39 mouse cellular contexts compared by ENCODE assay signal in genomic region chr10:80794750-80795149, GRCm38 (mm10). TPM values are rescaled to one million over a fixed set of nuclear protein-coding genes. Genes with fewer than 3 reads are reported as not detected.
DNase-seq lines count a peak whose midpoint lies in the region; ATAC-seq and TF ChIP-seq lines count a peak whose summit lies in the region.
"Had no signal": no experiment of that assay in that cellular context is flagged by ENCODE, and none has a peak within 500 bp of the region (broad histone marks: within the 10 kb centered on the region; RNA-seq: fewer than 3 reads in every experiment).

No protein-coding gene starts in this region.

- H3K79me2 ChIP-seq in heart, adult 2 months (replicated peaks; ENCODE audit: control insufficient read depth, insufficient read depth, low read length): peaks cover 5% of the 10 kb centered on the region

- H3K9ac ChIP-seq in heart, adult 2 months (ENCODE audit: low read depth, low read length): no peak overlapping the region
- H3K9ac ChIP-seq in heart, embryonic 11.5 days (ENCODE audit: low read depth, low read length): no peak overlapping the region
- H3K9ac ChIP-seq in neural tube, embryonic 12.5 days: peak overlapping the region; percentile 29
- H3K9ac ChIP-seq: embryonic facial prominence, embryonic 15.5 days; intestine, embryonic 15.5 days; limb, embryonic 12.5 days; neural tube, embryonic 15.5 days had no signal

- TF ChIP-seq CTCF in heart, adult 2 months (IDR thresholded peaks at IDR 0.05): no peak
- no peak for TF ChIP-seq CTCF in layer of hippocampus, adult 2 months (conservative IDR thresholded peaks at IDR 0.05)

- no peak overlapping the region for H3K27ac ChIP-seq in heart, adult 2 months
- no peak overlapping the region; the same call in 1 of the 2 replicates for H3K27ac ChIP-seq in heart, embryonic 11.5 days (ENCODE audit: low read depth, low read length)
- peak overlapping the region; percentile 99; the same call in 1 of the 2 replicates for H3K27ac ChIP-seq in layer of hippocampus, adult 2 months
- no peak overlapping the region for H3K27ac ChIP-seq in neural tube, embryonic 12.5 days
- H3K27ac ChIP-seq: embryonic facial prominence, embryonic 10.5 days; embryonic facial prominence, embryonic 15.5 days; hindbrain, postnatal 0 days; intestine, embryonic 15.5 days; limb, embryonic 12.5 days; macrophage; neural tube, embryonic 15.5 days had no signal

- 85% methylated on average over 8 of the region's 8 CpGs for WGBS in heart, adult 2 months
- 87% methylated on average over 8 of the region's 8 CpGs for WGBS in heart, embryonic 11.5 days (ENCODE audit: insufficient replicate concordance)
- 88% methylated on average over 8 of the region's 8 CpGs for WGBS in neural tube, embryonic 12.5 days

- DNase-seq in cerebellum, adult 11-12 months: peak; percentile 41
- no peak for DNase-seq in cerebellum, adult 9-10 months
- DNase-seq in heart, adult 2 months: no peak
- DNase-seq in layer of hippocampus, adult 2 months (ENCODE audit: low spot score in 2 of 2): no peak
- no peak for DNase-seq in layer of hippocampus, postnatal 36 days
- DNase-seq in neural tube, embryonic 10.5 days (ENCODE audit: extremely low spot score, low spot score): no peak
- DNase-seq: adrenal gland, postnatal 14 days; cerebellum, adult 11 months; cerebellum, postnatal 14 days; gastrocnemius, adult 2 months; gastrocnemius, postnatal 36 days; heart, postnatal 36 days; kidney, adult 8-10 months; kidney, postnatal 10 days; layer of hippocampus, adult 9-11 months; lung, adult 2 months; lung, postnatal 10 days; retina, postnatal 1 day; right cerebral cortex, postnatal 14 days; thymus, adult 18-20 months; thymus, postnatal 25 days had no signal

- ATAC-seq in heart, embryonic 11.5 days (replicated peaks; ENCODE audit: insufficient number of reproducible peaks, low FRiP score, low TSS enrichment): no peak
- no peak for ATAC-seq in neural tube, embryonic 12.5 days (ENCODE audit: low FRiP score, low read depth)
- ATAC-seq: forebrain, embryonic 16.5 days; hindbrain, postnatal 0 days; intestine, embryonic 15.5 days; midbrain, embryonic 16.5 days; Patski had no signal

- TF ChIP-seq EP300 in heart, adult 2 months (IDR thresholded peaks at IDR 0.05; ENCODE audit: insufficient read depth, low read depth, low read length): no peak

- TF ChIP-seq POLR2A in heart, adult 2 months (IDR thresholded peaks at IDR 0.05; ENCODE audit: insufficient read depth, low read depth, low read length): 0 out of 2 replicates have a peak, but pooled peaks have one; percentile 13

- H3K9me3 ChIP-seq in heart, embryonic 11.5 days (replicated peaks; ENCODE audit: control insufficient read depth, low read length): no peaks in the 10 kb centered on the region
- H3K9me3 ChIP-seq in neural tube, embryonic 12.5 days: no peaks in the 10 kb centered on the region
- H3K9me3 ChIP-seq: embryonic facial prominence, embryonic 10.5 days; embryonic facial prominence, embryonic 15.5 days; intestine, embryonic 15.5 days; limb, embryonic 12.5 days; neural tube, embryonic 15.5 days had no signal

- H3K27me3 ChIP-seq in heart, adult 2 months (ENCODE audit: control insufficient read depth, insufficient read depth, low read length): no peaks in the 10 kb centered on the region
- H3K27me3 ChIP-seq in heart, embryonic 11.5 days (ENCODE audit: control insufficient read depth, insufficient read depth, low read length): no peaks in the 10 kb centered on the region
- H3K27me3 ChIP-seq in neural tube, embryonic 12.5 days (replicated peaks): no peaks in the 10 kb centered on the region
- H3K27me3 ChIP-seq: CH12.LX; embryonic facial prominence, embryonic 15.5 days; intestine, embryonic 15.5 days; limb, embryonic 12.5 days; neural tube, embryonic 15.5 days; Patski had no signal

- H3K4me1 ChIP-seq in heart, adult 2 months (ENCODE audit: control insufficient read depth, insufficient read depth, low read length): peaks cover 9% of the 10 kb centered on the region
- H3K4me1 ChIP-seq in heart, embryonic 11.5 days (ENCODE audit: control insufficient read depth, insufficient read depth, low read length): peaks cover 34% of the 10 kb centered on the region
- peaks cover 27% of the 10 kb centered on the region for H3K4me1 ChIP-seq in neural tube, embryonic 12.5 days

- no peaks in the 10 kb centered on the region for H3K36me3 ChIP-seq in heart, adult 2 months (ENCODE audit: control insufficient read depth, insufficient read depth, low read length)
- H3K36me3 ChIP-seq in heart, embryonic 11.5 days (ENCODE audit: control insufficient read depth, insufficient read depth, low read length): peaks cover 39% of the 10 kb centered on the region
- H3K36me3 ChIP-seq in neural tube, embryonic 12.5 days: peaks cover 66% of the 10 kb centered on the region

- intact Hi-C loops in heart, adult 2 months (cut with DNase I): no loop called here

- H3K4me3 ChIP-seq in heart, adult 2 months: no peak overlapping the region
- H3K4me3 ChIP-seq in heart, embryonic 11.5 days (ENCODE audit: low read depth, low read length): no peak overlapping the region
- H3K4me3 ChIP-seq in layer of hippocampus, adult 2 months: no peak overlapping the region
- H3K4me3 ChIP-seq in neural tube, embryonic 12.5 days: no peak overlapping the region
- H3K4me3 ChIP-seq: embryonic facial prominence, embryonic 15.5 days; gastrocnemius, adult 2 months; intestine, embryonic 15.5 days; limb, embryonic 12.5 days; neural tube, embryonic 15.5 days had no signal

- no peak overlapping the region for H3K4me2 ChIP-seq in heart, embryonic 11.5 days
- H3K4me2 ChIP-seq in neural tube, embryonic 12.5 days (replicated peaks): no peak overlapping the region
- H3K4me2 ChIP-seq: embryonic facial prominence, embryonic 15.5 days; intestine, embryonic 15.5 days; limb, embryonic 12.5 days; liver, embryonic 11.5 days; neural tube, embryonic 15.5 days had no signal

RNA-seq across cellular contexts. Expression of gene Sf3a2, which starts 3.2 kb away (rescaled TPM):
- 10 to 100 TPM; 27.3 to 30.4 TPM for total RNA-seq in heart, adult 2 months (2021)
- polyA plus RNA-seq in heart, adult 2 months (2012; rRNA removed): 18.4 and 19.7 TPM in 2 replicates
- 68.6 and 68.7 TPM in 2 replicates for polyA plus RNA-seq in heart, embryonic 11.5 days (2014; fragmentation: Nextera tagmentation; extraction: Ambion mirVana)
- total RNA-seq in layer of hippocampus, adult 2 months (2021): 10 to 100 TPM; 51.7 to 55.1 TPM
- 10 to 100 TPM; 43.8 to 47.1 TPM for total RNA-seq in layer of hippocampus, postnatal 36 days (2021)
- polyA plus RNA-seq in neural tube, embryonic 12.5 days (2016; fragmentation: Nextera tagmentation; extraction: Ambion mirVana): 66.8 and 72.4 TPM in 2 replicates

RNA-seq across cellular contexts. Expression of gene Plekhj1, which starts 3.7 kb away (rescaled TPM):
- total RNA-seq in heart, adult 2 months (2021): 10 to 100 TPM; 29.7 to 33.0 TPM
- 28.9 and 33.2 TPM in 2 replicates for polyA plus RNA-seq in heart, adult 2 months (2012; rRNA removed)
- polyA plus RNA-seq in heart, embryonic 11.5 days (2014; fragmentation: Nextera tagmentation; extraction: Ambion mirVana): 89.0 and 97.7 TPM in 2 replicates
- total RNA-seq in layer of hippocampus, adult 2 months (2021): 10 to 100 TPM; 68.4 to 76.3 TPM
- total RNA-seq in layer of hippocampus, postnatal 36 days (2021): 10 to 100 TPM; 73.8 to 74.5 TPM
- 155 TPM in 2 replicates for polyA plus RNA-seq in neural tube, embryonic 12.5 days (2016; fragmentation: Nextera tagmentation; extraction: Ambion mirVana)

RNA-seq across cellular contexts. Expression of gene Amh, which starts 10.3 kb away (rescaled TPM):
- total RNA-seq in heart, adult 2 months (2021): under 1 TPM; 0.18 TPM
- 0.15 and 0.25 TPM in 2 replicates for polyA plus RNA-seq in heart, adult 2 months (2012; rRNA removed)
- polyA plus RNA-seq in heart, embryonic 11.5 days (2014; fragmentation: Nextera tagmentation; extraction: Ambion mirVana): 0.11 TPM in 1 of 2 replicates, not detected in the other
- total RNA-seq in layer of hippocampus, adult 2 months (2021): 1 to 10 TPM; 2.7 to 5.3 TPM
- total RNA-seq in layer of hippocampus, postnatal 36 days (2021): 1 to 10 TPM; 3.9 to 4.2 TPM
- polyA plus RNA-seq in neural tube, embryonic 12.5 days (2016; fragmentation: Nextera tagmentation; extraction: Ambion mirVana): not detected in 2 replicates
- polyA plus RNA-seq: forebrain, embryonic 16.5 days; hindbrain, postnatal 0 days; intestine, embryonic 15.5 days; limb, embryonic 12.5 days; liver, embryonic 11.5 days; macrophage; midbrain, embryonic 16.5 days; neural tube, embryonic 15.5 days; stomach, embryonic 16.5 days had no signal

RNA-seq across cellular contexts. Expression of gene Jsrp1, which starts 18.5 kb away (rescaled TPM):
- 1 to 10 TPM in 1 of 2 experiments, under 1 TPM in 1; 0.25 to 1.1 TPM for total RNA-seq in heart, adult 2 months (2021)
- polyA plus RNA-seq in heart, adult 2 months (2012; rRNA removed): 0.21 and 0.56 TPM in 2 replicates
- 8.0 and 10.0 TPM in 2 replicates for polyA plus RNA-seq in heart, embryonic 11.5 days (2014; fragmentation: Nextera tagmentation; extraction: Ambion mirVana)
- total RNA-seq in layer of hippocampus, adult 2 months (2021): 1 to 10 TPM; 1.9 to 2.5 TPM
- total RNA-seq in layer of hippocampus, postnatal 36 days (2021): 1 to 10 TPM; 2.3 to 2.5 TPM
- 1.4 and 1.6 TPM in 2 replicates for polyA plus RNA-seq in neural tube, embryonic 12.5 days (2016; fragmentation: Nextera tagmentation; extraction: Ambion mirVana)
- total RNA-seq: hindbrain, postnatal 0 days; megakaryocyte-erythroid progenitor cell, adult 5-6 weeks had no signal
- polyA plus RNA-seq: forebrain, embryonic 16.5 days; large intestine, adult 2 months; macrophage; Patski; small intestine, adult 2 months had no signal

RNA-seq across cellular contexts. Expression of gene Oaz1, which starts 31.7 kb away (rescaled TPM):
- total RNA-seq in heart, adult 2 months (2021): 100 to 1,000 TPM; 850 to 914 TPM
- polyA plus RNA-seq in heart, adult 2 months (2012; rRNA removed): 1,001 and 1,201 TPM in 2 replicates
- 1,894 and 1,935 TPM in 2 replicates for polyA plus RNA-seq in heart, embryonic 11.5 days (2014; fragmentation: Nextera tagmentation; extraction: Ambion mirVana)
- total RNA-seq in layer of hippocampus, adult 2 months (2021): 100 to 1,000 TPM; 478 to 493 TPM
- total RNA-seq in layer of hippocampus, postnatal 36 days (2021): 100 to 1,000 TPM; 484 to 486 TPM
- 1,342 and 1,429 TPM in 2 replicates for polyA plus RNA-seq in neural tube, embryonic 12.5 days (2016; fragmentation: Nextera tagmentation; extraction: Ambion mirVana)
